In the genomic region with DNA sequence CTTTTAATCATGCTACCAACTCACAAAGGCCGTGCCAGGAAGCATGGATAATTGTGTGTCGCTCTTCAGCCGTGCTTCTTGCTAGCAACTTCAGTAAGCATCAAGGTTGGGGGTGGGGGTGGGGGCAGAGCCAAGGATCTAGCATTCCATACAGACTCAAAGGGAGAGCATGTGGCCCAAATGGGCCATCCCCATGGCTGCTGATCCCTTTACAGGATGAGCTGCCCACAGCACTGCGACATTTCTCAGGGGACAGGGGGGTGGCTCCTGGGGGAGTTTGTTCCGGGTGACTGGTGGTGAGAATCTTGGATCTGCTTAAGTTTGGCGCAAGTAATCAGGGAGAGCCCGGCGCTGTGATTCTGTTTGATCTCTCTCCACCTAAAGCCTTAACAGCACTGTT, we compare ENCODE assay signal across 30 mouse cellular contexts. TPM values are rescaled to one million over a fixed set of nuclear protein-coding genes. Genes with fewer than 3 reads are reported as not detected.
DNase-seq lines count a peak whose midpoint lies in the region; ATAC-seq lines count a peak whose summit lies in the region.
"Had no signal": no experiment of that assay in that cellular context is flagged by ENCODE, and none has a peak within 500 bp of the region (broad histone marks: within the 10 kb centered on the region; RNA-seq: fewer than 3 reads in every experiment).

No protein-coding gene starts in this region.

- no peaks in the 10 kb centered on the region for H3K9me3 ChIP-seq in forebrain, embryonic 11.5 days (ENCODE audit: control insufficient read depth, low read length)
- no peaks in the 10 kb centered on the region for H3K9me3 ChIP-seq in forebrain, embryonic 15.5 days
- H3K9me3 ChIP-seq in kidney, embryonic 16.5 days (ENCODE audit: low read length) = no peaks in the 10 kb centered on the region
- no peaks in the 10 kb centered on the region for H3K9me3 ChIP-seq in midbrain, embryonic 12.5 days
- H3K9me3 ChIP-seq in midbrain, embryonic 13.5 days = no peaks in the 10 kb centered on the region; the same call in 1 of the 2 replicates
- H3K9me3 ChIP-seq in hindbrain, embryonic 13.5 days = no peaks in the 10 kb centered on the region
- H3K9me3 ChIP-seq: embryonic facial prominence, embryonic 15.5 days; heart, embryonic 13.5 days; hindbrain, embryonic 10.5 days; limb, embryonic 13.5 days; lung, embryonic 15.5 days; neural tube, embryonic 13.5 days; stomach, embryonic 15.5 days had no signal

- H3K27me3 ChIP-seq in forebrain, embryonic 11.5 days (ENCODE audit: control insufficient read depth, insufficient read depth, low read length) = peaks cover 5% of the 10 kb centered on the region; the same call in 1 of the 2 replicates
- H3K27me3 ChIP-seq in forebrain, embryonic 15.5 days = peaks cover 12% of the 10 kb centered on the region
- H3K27me3 ChIP-seq in kidney, embryonic 16.5 days (ENCODE audit: insufficient read depth, low read length) = no peaks in the 10 kb centered on the region
- H3K27me3 ChIP-seq in midbrain, embryonic 12.5 days = peaks cover 50% of the 10 kb centered on the region
- peaks cover 42% of the 10 kb centered on the region for H3K27me3 ChIP-seq in midbrain, embryonic 13.5 days
- no peaks in the 10 kb centered on the region for H3K27me3 ChIP-seq in hindbrain, embryonic 13.5 days
- H3K27me3 ChIP-seq: embryonic facial prominence, embryonic 15.5 days; stomach, embryonic 15.5 days had no signal

- no peak overlapping the region for H3K4me2 ChIP-seq in forebrain, embryonic 11.5 days (ENCODE audit: low read depth, low read length, severe bottlenecking)
- H3K4me2 ChIP-seq in forebrain, embryonic 15.5 days (replicated peaks) = no peak overlapping the region
- no peak overlapping the region for H3K4me2 ChIP-seq in kidney, embryonic 16.5 days (replicated peaks; ENCODE audit: low read depth, low read length)
- H3K4me2 ChIP-seq in midbrain, embryonic 12.5 days (replicated peaks) = 0 out of 2 replicates have a peak overlapping the region, but pooled peaks have one; percentile 20
- H3K4me2 ChIP-seq in midbrain, embryonic 13.5 days (replicated peaks) = no peak overlapping the region
- H3K4me2 ChIP-seq in hindbrain, embryonic 13.5 days = no peak overlapping the region
- H3K4me2 ChIP-seq: embryonic facial prominence, embryonic 15.5 days; heart, embryonic 13.5 days; limb, embryonic 13.5 days; liver, embryonic 11.5 days; lung, embryonic 15.5 days; neural tube, embryonic 13.5 days; stomach, embryonic 15.5 days had no signal

- no peak for ATAC-seq in forebrain, embryonic 11.5 days (replicated peaks; ENCODE audit: low FRiP score)
- ATAC-seq in forebrain, embryonic 15.5 days (replicated peaks) = no peak
- 0 out of 2 replicates have a peak, but pooled peaks have one; percentile 65 for ATAC-seq in kidney, embryonic 16.5 days (ENCODE audit: low FRiP score, low TSS enrichment)
- ATAC-seq in midbrain, embryonic 12.5 days (ENCODE audit: low FRiP score, low read depth) = no peak
- ATAC-seq in midbrain, embryonic 13.5 days = no peak
- no peak for ATAC-seq in hindbrain, embryonic 13.5 days (ENCODE audit: low FRiP score)
- ATAC-seq: forebrain, embryonic 14.5 days; inflammation-experienced regulatory T-cells, adult 6 months; Patski had no signal

- H3K4me3 ChIP-seq in forebrain, embryonic 11.5 days (ENCODE audit: low read depth, low read length) = no peak overlapping the region
- no peak overlapping the region for H3K4me3 ChIP-seq in forebrain, embryonic 15.5 days
- no peak overlapping the region for H3K4me3 ChIP-seq in kidney, embryonic 16.5 days (ENCODE audit: low read length)
- H3K4me3 ChIP-seq in midbrain, embryonic 12.5 days = no peak overlapping the region
- H3K4me3 ChIP-seq in midbrain, embryonic 13.5 days (replicated peaks) = no peak overlapping the region
- H3K4me3 ChIP-seq in hindbrain, embryonic 13.5 days = no peak overlapping the region
- H3K4me3 ChIP-seq: embryonic facial prominence, embryonic 15.5 days; heart, embryonic 13.5 days; hindbrain, embryonic 10.5 days; limb, embryonic 13.5 days; lung, embryonic 15.5 days; neural tube, embryonic 13.5 days; stomach, embryonic 15.5 days had no signal

- peak; percentile 56 for DNase-seq in forebrain, embryonic 11.5 days (ENCODE audit: low spot score)
- no peak for DNase-seq in kidney, postnatal 36 days
- no peak for DNase-seq in urinary bladder, postnatal 25 days (ENCODE audit: low spot score)
- DNase-seq: adrenal gland, postnatal 10 days; cerebellum, adult 11 months; cerebellum, adult 9-11 months; heart, postnatal 10 days; kidney, adult 11 months; kidney, postnatal 10 days; right cerebral cortex, postnatal 14 days; thymus, postnatal 14 days had no signal

- no peaks in the 10 kb centered on the region for H3K36me3 ChIP-seq in forebrain, embryonic 11.5 days (ENCODE audit: control insufficient read depth, insufficient read depth, low read length)
- H3K36me3 ChIP-seq in forebrain, embryonic 15.5 days = no peaks in the 10 kb centered on the region
- H3K36me3 ChIP-seq in kidney, embryonic 16.5 days (ENCODE audit: insufficient read depth, low read length) = no peaks in the 10 kb centered on the region
- H3K36me3 ChIP-seq in midbrain, embryonic 12.5 days = no peaks in the 10 kb centered on the region
- no peaks in the 10 kb centered on the region for H3K36me3 ChIP-seq in midbrain, embryonic 13.5 days
- no peaks in the 10 kb centered on the region for H3K36me3 ChIP-seq in hindbrain, embryonic 13.5 days
- H3K36me3 ChIP-seq: embryonic facial prominence, embryonic 15.5 days; heart, embryonic 13.5 days; hindbrain, embryonic 10.5 days; limb, embryonic 13.5 days; lung, embryonic 15.5 days; neural tube, embryonic 13.5 days; stomach, embryonic 15.5 days had no signal

- H3K9ac ChIP-seq in forebrain, embryonic 11.5 days (ENCODE audit: low read length) = no peak overlapping the region
- H3K9ac ChIP-seq in forebrain, embryonic 15.5 days (replicated peaks) = no peak overlapping the region
- no peak overlapping the region for H3K9ac ChIP-seq in kidney, embryonic 16.5 days (replicated peaks; ENCODE audit: low read length)
- H3K9ac ChIP-seq in midbrain, embryonic 12.5 days (replicated peaks) = no peak overlapping the region
- H3K9ac ChIP-seq in midbrain, embryonic 13.5 days (replicated peaks) = no peak overlapping the region
- H3K9ac ChIP-seq in hindbrain, embryonic 13.5 days = no peak overlapping the region
- H3K9ac ChIP-seq: embryonic facial prominence, embryonic 15.5 days; heart, embryonic 13.5 days; limb, embryonic 13.5 days; lung, embryonic 15.5 days; neural tube, embryonic 13.5 days; stomach, embryonic 15.5 days had no signal

- WGBS in forebrain, embryonic 11.5 days = 12% methylated on average over 8 of the region's 8 CpGs
- 8% methylated on average over 8 of the region's 8 CpGs for WGBS in forebrain, embryonic 15.5 days
- 20% methylated on average over 8 of the region's 8 CpGs for WGBS in kidney, embryonic 16.5 days
- WGBS in midbrain, embryonic 12.5 days = 7% methylated on average over 8 of the region's 8 CpGs
- 3% methylated on average over 8 of the region's 8 CpGs for WGBS in midbrain, embryonic 13.5 days
- 36% methylated on average over 8 of the region's 8 CpGs for WGBS in hindbrain, embryonic 13.5 days

- H3K4me1 ChIP-seq in forebrain, embryonic 11.5 days (replicated peaks; ENCODE audit: control insufficient read depth, insufficient read depth, low read length) = peaks cover 12% of the 10 kb centered on the region
- H3K4me1 ChIP-seq in forebrain, embryonic 15.5 days = 0 out of 2 replicates have a peak, but pooled peaks cover 4% of the 10 kb centered on the region
- H3K4me1 ChIP-seq in kidney, embryonic 16.5 days (ENCODE audit: insufficient read depth, low read length) = 0 out of 2 replicates have a peak, but pooled peaks cover 3% of the 10 kb centered on the region
- H3K4me1 ChIP-seq in midbrain, embryonic 12.5 days = peaks cover 25% of the 10 kb centered on the region
- H3K4me1 ChIP-seq in midbrain, embryonic 13.5 days (replicated peaks) = peaks cover 26% of the 10 kb centered on the region
- H3K4me1 ChIP-seq in hindbrain, embryonic 13.5 days (replicated peaks) = peaks cover 7% of the 10 kb centered on the region
- H3K4me1 ChIP-seq: embryonic facial prominence, embryonic 15.5 days; heart, embryonic 13.5 days; limb, embryonic 13.5 days; lung, embryonic 15.5 days; stomach, embryonic 15.5 days had no signal

- no peak overlapping the region for H3K27ac ChIP-seq in forebrain, embryonic 11.5 days (ENCODE audit: low read depth, low read length)
- no peak overlapping the region for H3K27ac ChIP-seq in forebrain, embryonic 15.5 days (replicated peaks)
- no peak overlapping the region for H3K27ac ChIP-seq in kidney, embryonic 16.5 days (ENCODE audit: low read length)
- no peak overlapping the region for H3K27ac ChIP-seq in midbrain, embryonic 12.5 days (replicated peaks)
- H3K27ac ChIP-seq in midbrain, embryonic 13.5 days = no peak overlapping the region
- no peak overlapping the region for H3K27ac ChIP-seq in hindbrain, embryonic 13.5 days
- H3K27ac ChIP-seq: embryonic facial prominence, embryonic 15.5 days; heart, embryonic 13.5 days; hindbrain, embryonic 10.5 days; limb, embryonic 13.5 days; lung, embryonic 15.5 days; neural tube, embryonic 13.5 days; stomach, embryonic 15.5 days had no signal

RNA-seq across cellular contexts. Expression of a gene that starts 33.5 kb away (rescaled TPM):
- 0.72 and 1.7 TPM in 2 replicates for polyA plus RNA-seq in forebrain, embryonic 11.5 days (2014; fragmentation: Nextera tagmentation; extraction: Ambion mirVana)
- 0.91 and 2.9 TPM in 2 replicates for polyA plus RNA-seq in forebrain, embryonic 15.5 days (2015; fragmentation: Nextera tagmentation; extraction: Ambion mirVana)
- not detected in 2 replicates for polyA plus RNA-seq in kidney, embryonic 16.5 days (2015; fragmentation: Nextera tagmentation; extraction: Ambion mirVana)
- polyA plus RNA-seq in midbrain, embryonic 12.5 days (2016; fragmentation: Nextera tagmentation; extraction: Ambion mirVana) = 1.2 and 3.5 TPM in 2 replicates
- polyA plus RNA-seq in midbrain, embryonic 13.5 days (2015; fragmentation: Nextera tagmentation; extraction: Ambion mirVana) = 2.7 and 4.1 TPM in 2 replicates
- polyA plus RNA-seq in hindbrain, embryonic 13.5 days (2015; fragmentation: Nextera tagmentation; extraction: Ambion mirVana) = not detected in 2 replicates
- polyA plus RNA-seq: embryonic facial prominence, embryonic 15.5 days; heart, embryonic 13.5 days; hindbrain, embryonic 10.5 days; inflammation-experienced regulatory T-cells, adult 6 months; limb, embryonic 13.5 days; liver, embryonic 11.5 days; liver, embryonic 16.5 days; lung, embryonic 15.5 days; neural tube, embryonic 13.5 days; Patski; small intestine, adult 2 months; stomach, embryonic 15.5 days; urinary bladder, adult 2 months had no signal

RNA-seq across cellular contexts. Expression of a gene that starts 56.5 kb away (rescaled TPM):
- 0.67 TPM in 1 of 2 replicates, not detected in the other for polyA plus RNA-seq in forebrain, embryonic 11.5 days (2014; fragmentation: Nextera tagmentation; extraction: Ambion mirVana)
- 0.27 and 0.99 TPM in 2 replicates for polyA plus RNA-seq in forebrain, embryonic 15.5 days (2015; fragmentation: Nextera tagmentation; extraction: Ambion mirVana)
- polyA plus RNA-seq in kidney, embryonic 16.5 days (2015; fragmentation: Nextera tagmentation; extraction: Ambion mirVana) = 0.07 and 0.31 TPM in 2 replicates
- polyA plus RNA-seq in midbrain, embryonic 12.5 days (2016; fragmentation: Nextera tagmentation; extraction: Ambion mirVana) = 1.5 and 2.7 TPM in 2 replicates
- polyA plus RNA-seq in midbrain, embryonic 13.5 days (2015; fragmentation: Nextera tagmentation; extraction: Ambion mirVana) = 0.86 and 3.2 TPM in 2 replicates
- 1.4 and 1.5 TPM in 2 replicates for polyA plus RNA-seq in hindbrain, embryonic 13.5 days (2015; fragmentation: Nextera tagmentation; extraction: Ambion mirVana)
- polyA plus RNA-seq: heart, embryonic 13.5 days; inflammation-experienced regulatory T-cells, adult 6 months; limb, embryonic 13.5 days; liver, embryonic 11.5 days; liver, embryonic 16.5 days; Patski; urinary bladder, adult 2 months had no signal
